Mouse (Mus musculus): ENCODE results near the gene Grk6.

DNA sequence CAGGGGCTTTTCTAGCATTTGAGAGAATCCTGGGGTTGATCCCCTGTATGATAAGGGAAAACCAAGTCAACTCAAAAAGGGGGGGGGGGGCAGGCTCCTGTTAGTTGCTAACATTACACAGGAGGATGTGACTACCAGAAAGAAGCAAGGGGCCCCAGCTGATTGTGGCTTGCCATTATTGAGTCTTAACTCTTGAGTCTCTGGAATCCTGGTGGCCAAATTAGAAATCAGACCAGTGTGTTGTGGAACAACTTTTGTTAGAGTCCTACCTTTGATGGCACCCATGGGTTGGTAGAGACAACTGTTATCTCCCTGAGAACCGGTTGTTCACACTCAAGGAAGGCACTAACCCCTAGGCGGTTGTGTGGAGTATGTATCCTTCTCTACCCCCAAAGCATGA is 18.1 kb downstream of the Grk6 start:
- TF ChIP-seq CTCF (IDR thresholded peaks at IDR 0.05 in 2 of 3, conservative IDR thresholded peaks at IDR 0.05 in 1 of 3; ENCODE audit: control insufficient read depth in 1 of 3, insufficient read depth in 1 of 3, low read depth in 2 of 3, low read length in 3 of 3, poor library complexity in 1 of 3, severe bottlenecking in 1 of 3) = no peak
- no peak for TF ChIP-seq HCFC1 (IDR thresholded peaks at IDR 0.05; ENCODE audit: low read depth, low read length)
- no peak for TF ChIP-seq USF2 (IDR thresholded peaks at IDR 0.05; ENCODE audit: borderline replicate concordance in 1 of 2, insufficient read depth in 1 of 2, low read depth in 1 of 2, low read length in 2 of 2)
- no peak for TF ChIP-seq POLR2A (IDR thresholded peaks at IDR 0.05; ENCODE audit: control insufficient read depth in 1 of 2, insufficient read depth in 1 of 2, low read depth in 1 of 2, low read length in 2 of 2, poor library complexity in 1 of 2)
- no peak for TF ChIP-seq MEF2A (IDR thresholded peaks at IDR 0.05; ENCODE audit: extremely low read depth, insufficient replicate concordance, low read depth, low read length, poor library complexity, severe bottlenecking)
